Mouse (Mus musculus) adrenal gland, postnatal 36 days (tissue): Measurements from ENCODE around the gene Shisa7. TPM values are rescaled to one million over a fixed set of nuclear protein-coding genes. Genes with fewer than 3 reads are reported as not detected.
A peak's percentile ranks its signal among the peaks of the same experiment; 100 is the strongest.
"Not testable (repeated sequence)": the region's sequence is repeated elsewhere in the genome, so short reads cannot be mapped to it uniquely, and the experiment has no call there.

ENCODE experiments used
- DNase-seq, 2 experiments: peaks; one replicate each; pipeline ENCODE4 v3.0.0; 2021; ENCODE audit warnings: mixed read lengths in 1 of 2
- long read RNA-seq, 2 experiments: library from polyadenylated mRNA; stranded (forward); transcript quantifications; one replicate each; pipeline ENCODE4 v2.0.0; 2021; ENCODE audit warnings: borderline sequencing depth in 2 of 2
- total RNA-seq, 2 experiments: library from RNA; stranded (reverse); gene quantifications; 2 replicates each; pipeline ENCODE4 v1.2.3; 2021

Gene Shisa7
- under 1 TPM; 0.86 to 0.93 TPM for total RNA-seq
- long read RNA-seq, experiment 1, partial matches to known transcripts = 1 of 1 reads
- long read RNA-seq, experiment 1, other reads (novel, unspliced or antisense) = 0 of 1 reads
- long read RNA-seq, experiment 2, partial matches to known transcripts = 0 of 1 reads
- long read RNA-seq, experiment 2, other reads (novel, unspliced or antisense) = 1 of 1 reads

DNA sequence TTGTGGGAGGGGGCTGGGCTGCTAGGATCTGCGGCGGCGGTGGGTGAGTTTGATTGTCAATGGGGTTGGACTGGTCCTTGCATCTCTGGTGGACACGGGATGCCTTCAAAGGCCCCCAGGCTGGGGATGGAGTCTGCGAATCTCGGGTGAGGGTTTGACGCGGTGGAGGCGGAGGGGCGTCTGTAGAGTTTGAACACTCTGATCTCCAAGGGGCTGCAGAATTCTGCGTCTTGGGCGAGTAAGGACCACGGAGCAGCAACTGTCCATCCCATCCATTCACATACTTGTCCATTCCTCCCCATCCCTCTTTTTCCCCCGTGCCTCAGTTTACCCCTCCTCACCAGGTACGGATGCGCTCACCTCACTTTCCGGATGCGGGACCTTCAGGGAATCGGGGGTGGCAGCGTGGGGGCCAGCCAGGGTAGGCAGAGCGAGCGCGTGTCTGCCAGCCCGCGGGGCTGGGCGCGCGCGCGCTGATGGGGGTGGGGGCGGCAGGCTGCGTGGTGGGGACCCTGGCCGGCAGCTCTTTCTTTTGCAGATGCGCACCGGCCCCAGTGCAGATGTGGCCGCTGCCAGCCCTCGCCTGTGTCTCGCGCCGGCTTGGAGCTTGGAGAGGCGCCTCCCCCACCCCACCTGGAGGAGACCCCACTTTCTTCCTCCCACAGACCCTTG lies at the start of gene Shisa7:
Shisa7 (minus strand) TSS at position 452 of the 672 bp plus-strand sequence.
- DNase-seq = no peak

DNA sequence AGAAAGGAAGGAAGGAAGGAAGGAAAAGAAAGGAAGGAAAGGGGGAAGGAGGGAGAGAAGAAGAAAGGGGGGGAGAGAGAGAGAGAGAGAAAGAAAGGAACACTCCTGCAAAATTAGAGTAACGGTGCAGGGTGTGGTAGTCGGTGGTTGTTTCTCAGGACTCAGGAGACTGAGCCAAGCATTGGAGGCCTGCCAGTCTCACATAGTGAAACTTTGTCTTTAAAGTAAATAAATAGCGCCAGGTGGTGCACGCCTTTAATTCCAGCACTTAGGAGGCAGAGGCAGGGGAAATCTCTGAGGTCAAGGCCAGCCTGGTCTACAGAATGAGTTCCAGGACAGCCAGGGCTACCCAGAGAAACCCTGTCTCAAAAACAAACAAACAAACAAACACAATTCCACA lies 42.2 kb upstream of the Shisa7 start:
- no peak for DNase-seq

DNA sequence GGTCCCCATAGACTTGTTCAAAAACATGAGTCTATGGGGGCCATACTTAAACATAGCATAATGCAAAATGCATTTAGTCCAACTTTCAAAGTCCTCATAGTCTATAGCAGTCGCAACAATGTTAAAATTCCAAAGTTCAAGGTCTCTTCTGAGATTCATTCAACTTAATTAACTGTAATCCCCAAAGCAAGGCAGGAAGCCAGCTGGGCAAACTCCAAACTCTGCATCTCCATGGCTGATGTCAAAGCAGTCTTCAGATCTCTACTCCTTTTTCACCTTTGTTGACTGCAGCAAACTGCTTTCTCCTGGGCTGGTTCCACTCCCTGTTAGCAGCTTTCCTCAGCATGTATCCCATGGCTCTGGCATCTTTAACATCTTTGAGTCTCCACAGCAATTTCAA lies 34.5 kb upstream of the Shisa7 start:
- not testable (repeated sequence) for DNase-seq

DNA sequence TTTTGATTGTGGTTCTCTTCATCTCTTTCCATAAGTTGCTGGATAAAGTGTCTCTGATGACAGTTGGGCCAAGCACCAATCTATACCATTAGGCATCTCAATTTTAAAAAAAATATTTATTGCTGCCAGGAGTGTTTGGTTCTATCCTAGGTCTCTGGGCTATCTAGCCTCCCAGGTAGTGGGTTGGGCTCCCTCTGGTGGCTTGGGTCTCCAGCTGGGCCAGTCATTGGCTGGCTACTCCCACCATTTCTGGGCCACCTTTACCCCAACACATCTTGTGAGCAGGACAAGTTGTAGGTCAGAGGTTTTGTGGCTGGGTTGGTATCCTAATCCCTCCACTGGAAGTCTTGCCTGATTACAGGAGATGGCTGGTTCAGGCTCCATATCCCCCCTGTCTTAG lies 33.7 kb upstream of the Shisa7 start:
- DNase-seq = peak; percentile 23 to 51

DNA sequence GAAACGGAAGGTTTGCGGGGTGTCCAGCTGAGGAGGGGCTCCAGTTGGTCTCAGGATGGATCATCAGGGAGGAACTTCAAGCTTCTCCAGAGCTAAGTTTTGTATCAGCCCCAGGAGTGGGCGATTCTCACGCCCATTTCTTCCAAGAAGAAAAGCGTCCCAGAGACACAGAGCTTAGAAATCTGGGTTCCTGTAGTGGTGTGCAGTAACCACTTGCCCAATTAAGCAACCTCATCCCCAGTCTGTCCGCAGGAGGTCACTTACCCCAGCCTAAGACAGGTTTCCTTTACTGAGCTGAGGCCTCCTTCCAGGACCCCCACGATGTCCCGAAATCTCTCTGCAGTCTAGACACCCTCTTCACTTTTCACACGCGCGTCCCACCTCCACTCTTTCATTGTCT lies 32.7 kb upstream of the Shisa7 start:
- no peak for DNase-seq

DNA sequence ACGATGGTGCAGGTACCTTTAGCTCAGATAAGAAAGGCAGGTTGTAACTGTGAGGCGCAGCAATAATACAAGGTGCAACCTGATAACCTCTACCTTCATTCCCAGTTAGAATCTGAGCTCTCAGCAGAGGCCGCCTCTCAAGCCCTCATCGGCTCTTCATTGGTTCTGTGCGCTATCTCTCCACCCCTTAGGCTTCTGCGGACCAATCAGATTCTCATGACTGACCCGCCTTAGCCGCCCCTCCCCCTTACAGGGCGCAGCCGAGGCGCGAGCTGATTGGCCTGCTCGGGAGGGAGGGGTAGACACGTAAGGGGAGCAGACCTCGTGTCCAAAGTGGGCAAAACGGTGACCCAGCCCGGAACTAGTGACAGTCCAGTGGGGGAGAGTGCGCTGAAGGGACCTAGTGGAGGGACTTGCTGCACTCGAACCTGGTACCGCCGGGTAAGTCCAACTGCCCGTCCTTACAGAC lies 32.3 kb upstream of the Shisa7 start, which contains the start of gene Isoc2a:
Isoc2a (plus strand) TSS at position 401 of the 469 bp plus-strand sequence.
- DNase-seq = peak; percentile 93 to 94

DNA sequence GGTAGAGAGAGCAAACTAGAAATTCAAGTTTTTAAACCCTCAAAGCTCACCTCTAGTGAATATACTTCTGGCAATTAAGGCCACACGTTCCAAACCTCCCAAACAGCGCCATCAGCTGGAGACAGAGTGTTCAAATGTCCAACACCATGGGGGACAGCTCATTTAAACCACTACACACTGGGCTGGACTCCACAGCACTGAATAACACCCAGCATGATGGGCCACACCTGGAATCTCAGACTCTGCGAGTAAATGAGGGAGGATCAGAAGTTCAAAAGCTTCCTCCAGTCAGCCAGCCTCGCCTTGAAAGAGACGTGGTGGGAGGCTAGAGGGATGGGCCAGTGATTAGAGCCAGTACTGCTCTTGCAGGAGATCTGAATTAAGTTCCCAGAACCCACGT lies 25.6 kb upstream of the Shisa7 start, which contains the start of gene Isoc2b:
Isoc2b (minus strand) TSS at position 126 of the 400 bp plus-strand sequence.
- DNase-seq = no peak

DNA sequence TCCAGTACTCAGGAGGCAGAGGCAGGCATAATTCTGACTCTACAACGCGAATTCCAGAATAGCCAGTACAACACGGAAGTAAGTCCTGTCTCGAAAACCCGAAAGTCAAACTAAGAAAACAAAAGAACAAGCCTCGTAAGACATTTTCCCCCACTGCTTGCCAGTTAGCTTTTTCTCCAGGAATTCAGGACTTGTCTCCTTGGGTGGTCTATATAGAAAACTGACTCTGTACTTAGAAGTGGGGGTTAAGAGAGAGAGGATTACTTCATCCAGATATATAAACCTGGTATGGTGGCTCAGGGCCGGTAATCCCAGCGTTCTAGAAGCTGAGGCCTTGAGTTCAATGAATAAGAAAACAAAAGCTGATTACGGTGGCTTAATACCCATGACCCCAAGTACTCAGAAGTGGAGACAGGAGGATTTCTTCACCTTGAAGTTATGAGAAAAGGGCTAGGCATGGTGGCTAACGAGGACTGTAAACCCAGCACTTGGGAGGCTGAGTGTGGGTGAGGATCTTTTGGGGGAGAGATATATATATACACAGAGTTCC lies 22.2 kb upstream of the Shisa7 start:
- DNase-seq = no peak

DNA sequence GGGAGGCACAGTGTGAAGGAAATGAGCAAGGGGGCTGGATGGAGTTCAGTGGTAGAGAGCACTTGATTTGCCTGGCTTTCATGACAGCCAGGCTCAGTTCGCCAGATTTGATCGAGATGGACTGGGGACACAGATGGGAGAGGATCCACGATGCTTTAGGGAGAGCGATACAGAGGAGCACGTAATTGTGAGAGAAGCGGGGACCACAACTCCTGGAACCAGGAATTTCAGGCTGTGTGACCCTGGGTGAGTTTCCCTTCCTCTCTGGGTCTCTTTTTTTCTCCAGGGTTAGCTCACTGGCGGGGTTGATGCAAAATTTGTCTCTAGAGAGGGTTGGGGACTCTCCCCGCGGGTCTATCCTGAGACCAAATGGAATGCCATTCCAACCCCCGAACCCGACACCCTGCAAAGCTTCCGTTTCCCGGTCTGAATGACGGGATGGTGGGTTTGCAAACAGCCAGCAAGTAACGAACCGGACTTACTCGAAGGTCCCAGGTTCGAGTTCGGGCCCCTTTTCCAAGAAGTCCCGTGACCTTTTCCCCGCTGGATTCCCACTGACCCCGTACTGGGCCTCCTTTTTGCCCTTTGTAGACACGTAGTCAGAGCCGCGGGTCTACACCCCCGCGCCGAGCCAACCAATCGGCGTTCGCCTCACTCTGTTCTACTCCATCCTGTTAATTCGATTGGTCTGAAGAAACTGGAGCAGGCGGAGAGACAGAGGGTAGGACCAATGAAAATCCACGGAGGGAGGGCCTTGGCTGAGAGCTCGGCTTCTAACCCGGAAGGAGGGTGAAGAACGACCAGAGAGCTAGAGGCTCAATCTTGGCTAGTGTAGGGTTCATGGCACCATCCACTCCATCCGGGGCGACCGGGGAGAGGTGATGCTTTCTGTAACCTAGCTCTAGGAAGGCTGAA lies 21.3 kb upstream of the Shisa7 start:
- DNase-seq = peak; percentile 96

DNA sequence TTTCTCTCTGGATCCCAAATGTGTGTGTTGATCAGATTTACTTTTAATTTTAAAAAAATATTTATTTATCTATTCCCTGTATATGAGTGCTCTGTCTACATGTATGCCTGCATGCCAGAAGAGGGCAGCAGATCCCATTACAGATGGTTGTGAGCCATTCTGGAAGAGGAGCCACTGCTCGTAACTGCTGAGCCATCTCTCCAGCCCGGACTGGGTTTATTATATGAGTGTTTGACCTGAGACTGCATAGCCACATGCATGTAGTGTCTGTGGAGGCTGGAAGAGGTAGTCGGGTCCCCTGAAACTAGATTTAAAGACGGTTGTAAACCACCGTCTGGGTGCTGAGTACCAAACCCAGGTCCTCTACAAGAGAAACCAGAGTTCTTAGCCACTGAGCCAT lies 20.6 kb upstream of the Shisa7 start:
- DNase-seq = peak; percentile 64 to 65

DNA sequence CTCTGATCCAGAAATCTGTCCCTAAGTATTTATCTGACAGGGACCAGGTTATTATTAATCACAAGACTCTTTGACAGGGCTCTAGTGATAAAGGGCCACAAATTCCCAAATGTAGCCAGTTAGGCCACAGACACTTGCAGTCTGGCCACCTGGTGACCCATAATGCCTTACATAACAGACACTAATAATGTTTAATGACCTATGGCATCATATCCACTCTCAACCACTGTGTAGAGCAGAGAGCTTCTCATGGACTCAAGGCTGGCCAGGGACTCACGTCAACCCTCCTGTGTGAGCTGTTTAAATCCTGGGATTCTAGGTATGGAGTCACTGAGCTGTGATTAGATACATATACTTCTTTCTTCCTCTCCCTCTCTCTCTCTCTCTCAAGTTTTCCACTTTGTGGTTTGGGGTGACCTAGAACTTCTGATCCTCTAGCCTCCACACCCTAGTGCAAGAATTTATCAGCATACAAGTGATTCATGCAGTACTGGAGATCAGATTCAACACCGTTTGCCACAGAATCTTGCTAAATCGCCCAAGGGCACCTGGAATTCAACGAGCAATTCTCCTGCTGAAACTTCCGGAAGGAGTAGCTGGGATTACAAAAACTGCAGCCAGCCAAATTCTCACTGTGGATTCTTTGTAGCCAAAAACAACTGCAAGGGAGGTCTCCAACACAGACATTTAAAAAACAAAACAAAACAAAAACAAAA lies 19.8 kb upstream of the Shisa7 start:
- DNase-seq = peak in 1 of 2 experiments; percentile 55

DNA sequence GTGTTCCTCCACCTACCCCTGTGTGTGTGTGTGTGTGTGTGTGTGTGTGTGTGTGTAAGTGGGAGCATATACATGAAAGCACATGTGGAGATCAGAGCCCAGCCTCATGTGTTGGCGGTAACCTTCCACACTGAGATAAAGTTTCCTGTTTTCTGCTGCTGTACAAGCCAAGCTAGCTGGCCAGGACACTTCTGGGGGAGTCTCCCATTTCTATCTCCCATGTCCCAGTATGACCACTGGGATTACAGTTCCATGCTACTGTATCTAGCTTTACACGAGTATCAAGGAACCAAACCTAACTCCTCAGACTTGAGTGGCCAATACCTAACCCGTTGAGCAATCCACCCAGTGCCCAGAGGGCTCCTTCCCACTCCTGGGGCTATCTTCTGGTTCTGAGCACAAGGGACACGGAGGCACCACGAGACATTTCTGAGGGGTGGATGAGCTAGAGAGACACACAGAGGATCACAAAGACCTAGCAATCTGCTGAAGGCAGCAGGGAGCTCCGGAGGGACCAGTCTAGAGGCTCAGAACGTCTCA lies 19.1 kb upstream of the Shisa7 start:
- no peak for DNase-seq

DNA sequence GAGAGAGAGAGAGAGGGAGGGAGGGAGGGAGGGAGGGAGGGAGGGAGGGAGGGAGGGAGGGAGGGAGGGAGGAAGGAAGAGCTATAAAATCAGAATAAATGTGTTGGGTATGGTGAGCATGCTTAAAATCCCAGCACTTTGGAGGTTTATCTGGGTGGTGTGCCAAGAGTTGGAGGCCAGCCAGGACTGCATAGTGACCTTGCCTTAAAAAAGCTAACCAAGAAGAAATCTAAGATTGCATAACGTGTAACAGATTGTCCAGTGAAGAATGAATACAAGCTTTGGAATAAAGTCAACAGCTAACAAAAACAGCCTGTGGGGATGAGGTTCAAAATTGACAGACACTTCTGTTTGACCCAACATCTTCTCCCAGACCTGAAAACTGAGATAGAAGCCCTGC lies 18.5 kb upstream of the Shisa7 start:
- DNase-seq = peak; percentile 90 to 94

DNA sequence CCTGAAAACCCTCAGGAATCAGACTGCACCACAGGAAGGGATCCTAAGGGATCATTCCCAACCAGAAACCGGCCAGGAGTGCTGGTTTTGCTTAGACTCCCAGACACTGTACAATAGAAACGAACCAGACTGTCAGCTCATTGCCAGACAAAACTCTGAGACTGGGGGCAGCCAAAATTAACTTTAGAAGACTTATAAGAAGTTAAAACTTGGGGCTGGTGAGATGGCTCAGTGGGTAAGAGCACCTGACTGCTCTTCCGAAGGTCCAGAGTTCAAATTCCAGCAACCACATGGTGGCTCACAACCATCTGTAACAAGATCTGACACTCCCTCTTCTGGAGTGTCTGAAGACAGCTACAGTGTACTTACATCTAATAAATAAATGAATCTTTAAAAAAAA lies 16.4 kb upstream of the Shisa7 start:
- DNase-seq = not testable (repeated sequence)

DNA sequence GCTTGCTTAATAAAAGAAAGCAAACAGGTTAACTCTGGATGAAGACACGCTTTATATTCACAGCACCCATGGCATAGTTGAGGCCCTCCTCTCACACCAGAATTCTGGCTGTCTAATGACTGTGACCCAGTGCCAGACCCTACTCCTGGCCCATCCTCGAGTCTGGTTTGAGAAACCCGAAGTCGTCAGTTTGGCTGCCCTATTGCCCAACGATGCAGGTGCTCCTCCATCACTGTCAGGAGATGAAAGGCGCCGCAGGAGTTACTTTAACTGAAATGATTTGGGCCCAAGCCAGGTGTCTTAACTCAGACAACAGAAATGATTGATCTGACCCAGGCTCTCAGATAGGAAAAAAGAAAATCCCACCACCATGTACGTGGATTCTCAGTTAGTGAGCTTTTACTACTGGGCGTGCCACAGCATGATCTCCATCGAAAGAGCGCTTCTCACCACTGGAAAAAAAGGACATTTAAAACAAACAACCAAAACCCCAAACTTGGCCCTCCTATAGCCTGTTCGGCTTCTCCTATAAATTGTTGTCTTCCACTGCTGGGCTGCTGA lies 15.0 kb upstream of the Shisa7 start:
- DNase-seq = no peak

DNA sequence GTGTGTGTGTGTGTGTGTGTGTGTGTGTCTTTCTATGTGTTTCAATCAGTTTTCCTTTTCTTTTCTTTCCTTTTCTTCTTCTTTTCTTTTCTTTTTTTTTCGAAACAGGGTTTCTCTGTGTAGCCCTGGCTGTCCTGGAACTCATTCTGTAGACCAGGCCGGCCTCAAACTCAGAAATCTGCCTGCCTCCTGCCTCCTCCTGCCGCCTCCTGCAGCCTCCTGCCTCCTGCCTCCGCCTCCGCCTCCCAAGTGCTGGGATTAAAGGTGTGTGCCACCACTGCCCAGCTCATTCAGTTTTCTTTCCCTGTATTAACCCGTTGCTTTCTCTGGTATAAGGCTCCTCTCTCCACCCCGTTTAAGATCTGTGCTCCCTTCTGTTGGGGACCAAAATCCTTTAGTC lies 12.8 kb upstream of the Shisa7 start:
- DNase-seq = peak in 1 of 2 experiments; percentile 27

DNA sequence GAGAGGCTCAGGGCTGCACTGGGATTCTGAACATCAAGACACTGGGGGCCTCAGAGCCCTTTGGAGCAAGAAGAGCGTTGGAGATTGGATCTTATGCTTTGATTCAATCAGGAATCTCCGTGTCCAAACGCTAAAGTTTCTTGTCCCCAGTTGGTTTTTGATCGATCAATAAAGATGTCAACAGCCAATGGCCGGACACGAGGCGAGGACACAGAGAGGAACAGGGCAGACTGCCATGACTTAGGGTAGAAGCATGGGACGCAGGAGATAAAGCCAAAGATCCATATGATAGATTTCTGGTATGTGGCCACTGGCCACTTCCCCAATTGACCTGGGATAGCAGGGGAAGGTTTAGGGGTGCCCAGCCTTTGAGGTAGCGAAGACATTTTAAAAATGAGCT lies 12.0 kb upstream of the Shisa7 start:
- no peak for DNase-seq

DNA sequence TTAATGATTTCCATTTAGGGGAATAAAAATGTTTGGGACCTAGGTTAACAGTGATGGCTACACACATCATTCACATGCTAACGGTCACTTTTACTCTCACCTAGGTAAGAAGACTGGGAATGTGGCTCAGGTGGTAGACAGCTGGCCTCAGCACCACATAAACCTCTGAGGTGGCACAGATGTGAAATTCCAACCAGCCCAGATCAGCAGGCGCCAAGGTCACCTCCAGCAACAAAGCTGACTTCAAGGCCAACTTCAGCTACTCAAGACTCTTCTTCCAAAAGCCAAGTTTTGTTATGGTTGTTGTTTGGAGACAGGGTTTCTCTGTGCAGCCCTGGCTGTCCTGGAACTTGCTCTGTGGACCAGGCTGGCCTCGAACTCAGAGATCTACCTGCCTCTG lies 9.1 kb upstream of the Shisa7 start:
- DNase-seq = no peak

DNA sequence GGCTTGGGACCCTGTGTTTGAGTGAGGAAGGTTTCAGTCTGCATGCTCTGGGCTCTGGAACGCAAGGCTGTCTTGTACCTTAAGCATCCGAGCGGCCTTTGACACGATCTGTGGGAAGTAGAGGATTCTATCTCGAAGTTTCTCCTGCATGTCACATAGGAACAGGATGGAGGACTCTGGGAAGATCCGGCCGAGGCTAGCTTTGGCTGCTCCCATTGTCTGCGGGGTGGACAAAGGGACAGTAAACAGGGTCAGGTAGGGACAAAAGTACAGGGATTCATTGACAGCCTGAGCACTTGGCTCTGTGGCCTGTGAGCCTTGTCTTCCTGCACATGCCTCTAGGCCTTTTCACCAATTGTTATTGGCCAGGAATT lies 6.8 kb upstream of the Shisa7 start:
- no peak for DNase-seq

DNA sequence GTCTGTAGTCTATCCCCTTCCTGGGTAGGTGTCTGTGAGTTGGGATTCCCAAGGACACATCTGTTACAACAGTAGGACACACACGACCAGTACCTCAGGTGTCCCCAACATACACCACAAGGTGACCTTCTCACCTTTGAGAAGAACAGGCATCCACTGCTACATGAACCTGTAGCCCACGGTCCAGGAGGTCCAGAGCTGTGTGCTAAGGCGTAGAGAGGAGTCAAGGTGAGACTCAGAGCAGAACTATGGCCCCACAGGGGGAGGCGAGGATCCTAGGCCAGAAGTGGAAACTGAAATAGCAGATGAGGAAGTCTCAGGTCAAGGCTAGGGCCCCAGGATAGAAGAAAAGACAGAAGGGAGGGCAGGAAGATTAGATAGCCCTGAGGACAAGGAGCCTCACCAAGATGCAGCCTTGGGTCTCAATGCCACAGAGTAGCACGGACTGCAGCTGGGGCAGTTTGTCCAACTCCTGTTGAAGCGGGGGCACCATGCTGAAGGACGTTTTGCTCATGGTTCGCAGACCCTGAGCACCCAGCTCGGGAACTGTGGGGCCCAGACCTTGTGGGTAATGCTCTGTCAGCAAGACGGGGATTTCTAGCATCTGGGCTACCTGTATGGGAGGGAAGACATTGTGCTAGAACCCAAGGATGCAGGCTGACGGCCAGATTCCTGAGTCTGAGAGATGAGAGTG lies 6.3 kb upstream of the Shisa7 start:
- no peak for DNase-seq

DNA sequence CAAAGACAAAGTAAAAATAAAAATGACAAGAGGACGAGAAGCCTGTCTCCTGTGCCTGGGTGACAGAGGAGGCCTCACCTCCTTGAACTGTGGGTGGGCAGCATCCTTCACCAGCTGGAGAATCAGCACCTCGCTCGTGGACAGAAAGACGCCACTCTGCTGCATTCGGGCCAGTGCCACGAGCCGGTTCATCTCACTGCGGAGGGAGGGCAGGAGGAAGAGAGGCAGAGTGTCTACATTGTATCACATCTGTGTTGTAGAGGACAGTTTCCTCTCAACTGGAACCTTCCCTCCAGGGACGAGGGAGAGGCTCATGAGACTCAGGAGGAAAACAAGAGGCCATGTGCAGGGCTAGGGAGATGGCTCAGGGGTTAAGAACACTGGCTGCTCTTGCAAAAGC lies 4.9 kb upstream of the Shisa7 start:
- no peak for DNase-seq
